Mouse (Mus musculus) cerebellum, adult (tissue): ENCODE results near the gene Zbtb6.

ENCODE experiments used
- ATAC-seq: cut with Nextera tagmentation; 2 replicates; pipeline ENCODE4 v1.9.2; 2017; ENCODE audit warnings: mild to moderate bottlenecking, moderate library complexity, mixed read lengths; ENCODE audit not compliant: insufficient number of reproducible peaks, low FRiP score, low TSS enrichment

Gene Zbtb6

GRCm38 (mm10) chr2:37376018-37376417, 67.0 kb downstream of the Zbtb6 start:
- no peak for ATAC-seq
